Mouse (Mus musculus) cerebellum, adult 2 months (tissue): ENCODE measurements around the gene Rnaset2a. TPM values are rescaled to one million over a fixed set of nuclear protein-coding genes. Genes with fewer than 3 reads are reported as not detected.
"Not testable (repeated sequence)": the region's sequence is repeated elsewhere in the genome, so short reads cannot be mapped to it uniquely, and the experiment has no call there.

Experiments used
- DNase-seq, 2 experiments: peaks; one replicate each; pipeline ENCODE4 v3.0.0; 2021
- H3K27ac ChIP-seq: fragments of 200-500 bp; 2 replicates; pipeline ENCODE4 v1.5.1; 2012; ENCODE audit warnings: low read length, control low read depth, inconsistent platforms; ENCODE audit not compliant: insufficient read depth
- H3K27me3 ChIP-seq: fragments of 200-500 bp; 2 replicates; pipeline ENCODE4 v1.6.1; 2012; ENCODE audit warnings: inconsistent platforms, mild to moderate bottlenecking, low read length, moderate library complexity; ENCODE audit not compliant: control insufficient read depth, insufficient read depth
- H3K4me1 ChIP-seq: fragments of 200-500 bp; 2 replicates; pipeline ENCODE4 v1.6.1; 2011; ENCODE audit warnings: low read length; ENCODE audit not compliant: control insufficient read depth, insufficient read depth
- H3K4me3 ChIP-seq: fragments of 200-500 bp; replicated peaks from 2 replicates; pipeline ENCODE3; 2011; ENCODE audit warnings: mild to moderate bottlenecking, low read depth, low read length, control low read depth; ENCODE audit not compliant: insufficient read depth
- WGBS: fragments of 180-500 bp; shearing (Covaris S2); methylation state at CpG from one replicate; pipeline ENCODE4 v1.1.7; 2018; 5-methylcytosine and 5-hydroxymethylcytosine counted together
- polyA plus RNA-seq: library from polyadenylated mRNA; depleted of rRNA; stranded (reverse); fragments of >200 nt; gene quantifications from 2 replicates; pipeline ENCODE4 v1.2.3, GENCODE M21; 2012

Gene Rnaset2a
- polyA plus RNA-seq, 1 experiment, result 11.3 TPM

GRCm38 (mm10) chr17:8140210-8140609 is 7.7 kb downstream of the Rnaset2a start:
- not testable (repeated sequence) for H3K27me3 ChIP-seq, H3K4me1 ChIP-seq, H3K27ac ChIP-seq, H3K4me3 ChIP-seq, DNase-seq
- 52% methylated on average over 3 of the region's 3 CpGs for WGBS

- WGBS, result 58% methylated on average over 5 of the region's 5 CpGs
- not testable (repeated sequence) for H3K4me1 ChIP-seq, DNase-seq, H3K27me3 ChIP-seq, H3K27ac ChIP-seq, H3K4me3 ChIP-seq
These were observed 9.8 kb downstream of the Rnaset2a start for GRCm38 (mm10) chr17:8138116-8138515.

- H3K27me3 ChIP-seq, H3K27ac ChIP-seq, H3K4me3 ChIP-seq, H3K4me1 ChIP-seq, DNase-seq: not testable (repeated sequence)
- no CpG with 5 or more reads among the region's 6 CpGs for WGBS
These were observed 17.0 kb downstream of the Rnaset2a start for GRCm38 (mm10) chr17:8130849-8131248.

- not testable (repeated sequence) for H3K27ac ChIP-seq, H3K4me3 ChIP-seq, H3K27me3 ChIP-seq, DNase-seq, H3K4me1 ChIP-seq
- 85% methylated on average over 9 of the region's 9 CpGs for WGBS
These were observed 18.3 kb downstream of the Rnaset2a start for GRCm38 (mm10) chr17:8129578-8129977.

- H3K4me1 ChIP-seq, H3K27ac ChIP-seq, H3K27me3 ChIP-seq, H3K4me3 ChIP-seq: not testable (repeated sequence)
- DNase-seq, result peak in 1 of 2 experiments; percentile 61
- WGBS, result 8% methylated on average over 1 of the region's 7 CpGs
These were observed 19.4 kb downstream of the Rnaset2a start for GRCm38 (mm10) chr17:8128326-8128993.

- H3K4me3 ChIP-seq, H3K4me1 ChIP-seq, H3K27ac ChIP-seq, H3K27me3 ChIP-seq, DNase-seq: not testable (repeated sequence)
- WGBS, result 57% methylated on average over 3 of the region's 6 CpGs
These were observed 23.3 kb downstream of the Rnaset2a start for GRCm38 (mm10) chr17:8124586-8124985.

- H3K4me3 ChIP-seq, H3K4me1 ChIP-seq, H3K27me3 ChIP-seq, H3K27ac ChIP-seq, DNase-seq: not testable (repeated sequence)
- no CpG with 5 or more reads among the region's 3 CpGs for WGBS
These were observed 24.9 kb downstream of the Rnaset2a start for GRCm38 (mm10) chr17:8122974-8123373.

- no CpG with 5 or more reads among the region's 6 CpGs for WGBS
These were observed 31.0 kb downstream of the Rnaset2a start for GRCm38 (mm10) chr17:8116928-8117327.

GRCm38 (mm10) chr17:8116378-8116777 is 31.5 kb downstream of the Rnaset2a start:
- not testable (repeated sequence) for H3K4me1 ChIP-seq, H3K27ac ChIP-seq, H3K27me3 ChIP-seq, DNase-seq, H3K4me3 ChIP-seq
- 73% methylated on average over 8 of the region's 11 CpGs for WGBS

More at GRCm38 (mm10) chr17:8116928-8117327, 31.0 kb downstream of the Rnaset2a start:
- not testable (repeated sequence) for H3K4me1 ChIP-seq, H3K4me3 ChIP-seq, DNase-seq, H3K27ac ChIP-seq, H3K27me3 ChIP-seq

- WGBS, result no CpG with 5 or more reads among the region's 1 CpGs
- H3K4me3 ChIP-seq, H3K27me3 ChIP-seq: not testable (repeated sequence)
These were observed 35.7 kb downstream of the Rnaset2a start for GRCm38 (mm10) chr17:8112199-8112598.

GRCm38 (mm10) chr17:8101297-8101609 is 46.6 kb downstream of the Rnaset2a start:
- H3K4me1 ChIP-seq, DNase-seq, H3K27ac ChIP-seq, H3K27me3 ChIP-seq, H3K4me3 ChIP-seq: not testable (repeated sequence)
- 15% methylated on average over 3 of the region's 6 CpGs for WGBS

More at GRCm38 (mm10) chr17:8112199-8112598, 35.7 kb downstream of the Rnaset2a start:
- H3K4me1 ChIP-seq, DNase-seq, H3K27ac ChIP-seq: not testable (repeated sequence)

GRCm38 (mm10) chr17:8100405-8101296 is 47.2 kb downstream of the Rnaset2a start:
- not testable (repeated sequence) for H3K27ac ChIP-seq, H3K27me3 ChIP-seq, DNase-seq, H3K4me3 ChIP-seq, H3K4me1 ChIP-seq
- WGBS, result 6% methylated on average over 7 of the region's 26 CpGs
